Mouse (Mus musculus): ENCODE measurements around the gene Uqcrc2.

- TF ChIP-seq POLR2A (IDR thresholded peaks at IDR 0.05; ENCODE audit: extremely low read depth, insufficient read depth, low read length) (no peak), CTCF (IDR thresholded peaks at IDR 0.05; ENCODE audit: extremely low read depth, insufficient read depth, low read length) (no peak)
Measured at GRCm38 (mm10) chr7:120693831-120694375, 58.9 kb downstream of the Uqcrc2 start.
